Mouse (Mus musculus) lung, postnatal 0 days (tissue): ENCODE results near the gene Ust. TPM values are rescaled to one million over a fixed set of nuclear protein-coding genes. Genes with fewer than 3 reads are reported as not detected.

Source experiments
- ATAC-seq: fragments of 200-750 bp; cut with Nextera tagmentation; 2 replicates; pipeline ENCODE4 v1.8.0; 2017; ENCODE audit warnings: moderate library complexity
- DNase-seq: peaks from one replicate; pipeline ENCODE4 v3.0.0-alpha.2; 2016; ENCODE audit warnings: low spot score
- H3K27ac ChIP-seq: fragments of 300-500 bp; sonication (generic); 2 replicates; pipeline ENCODE4 v1.5.1; 2014; ENCODE audit warnings: antibody characterized with exemption, mild to moderate bottlenecking, low read length, mixed read lengths
- H3K27me3 ChIP-seq: fragments of 300-500 bp; sonication (generic); replicated peaks from 2 replicates; pipeline ENCODE4 v1.6.1; 2014; ENCODE audit warnings: low read length, mixed read lengths; ENCODE audit not compliant: insufficient read depth
- H3K36me3 ChIP-seq: fragments of 300-500 bp; sonication (generic); 2 replicates; pipeline ENCODE4 v1.6.1; 2014; ENCODE audit warnings: low read length, mixed read lengths; ENCODE audit not compliant: insufficient read depth
- H3K4me1 ChIP-seq: fragments of 300-500 bp; sonication (generic); 2 replicates; pipeline ENCODE4 v1.6.1; 2014; ENCODE audit warnings: antibody characterized with exemption, low read depth, low read length, mixed read lengths; ENCODE audit not compliant: insufficient read depth
- H3K4me2 ChIP-seq: fragments of 300-500 bp; sonication (generic); replicated peaks from 2 replicates; pipeline ENCODE4 v1.6.1; 2014; ENCODE audit warnings: low read depth, mild to moderate bottlenecking, low read length, moderate library complexity, mixed read lengths
- H3K4me3 ChIP-seq: fragments of 300-500 bp; sonication (generic); 2 replicates; pipeline ENCODE4 v1.5.1; 2014; ENCODE audit warnings: low read depth, low read length
- H3K9ac ChIP-seq: fragments of 300-500 bp; sonication (generic); replicated peaks from 2 replicates; pipeline ENCODE4 v1.6.1; 2014; ENCODE audit warnings: low read depth, mild to moderate bottlenecking
- H3K9me3 ChIP-seq: fragments of 300-500 bp; sonication (generic); 2 replicates; pipeline ENCODE4 v1.6.1; 2016; ENCODE audit warnings: low read length, mixed read lengths
- CTCF ChIP-seq: IDR thresholded peaks from 2 replicates; pipeline ENCODE4 v1.5.1; 2016; ENCODE audit warnings: antibody characterized with exemption, mild to moderate bottlenecking
- EP300 ChIP-seq: IDR thresholded peaks from 2 replicates; pipeline ENCODE4 v1.6.1; 2016; ENCODE audit warnings: antibody characterized with exemption, mild to moderate bottlenecking, control low read depth
- WGBS: fragments of 180-500 bp; shearing (Covaris S2); extraction: QIAGEN DNeasy Blood & Tissue Kit; methylation state at CpG from one replicate; pipeline ENCODE4 v1.1.7; 2014; 5-methylcytosine and 5-hydroxymethylcytosine counted together
- polyA plus RNA-seq: library from polyadenylated mRNA; unstranded; fragments of >200 nt; fragmentation: Nextera tagmentation; extraction: Ambion mirVana; gene quantifications from 2 replicates; pipeline ENCODE4 v1.2.1, GENCODE M21; 2015

Gene Ust
- polyA plus RNA-seq, 1 experiment from 2014 or later: 6.3 TPM

DNA sequence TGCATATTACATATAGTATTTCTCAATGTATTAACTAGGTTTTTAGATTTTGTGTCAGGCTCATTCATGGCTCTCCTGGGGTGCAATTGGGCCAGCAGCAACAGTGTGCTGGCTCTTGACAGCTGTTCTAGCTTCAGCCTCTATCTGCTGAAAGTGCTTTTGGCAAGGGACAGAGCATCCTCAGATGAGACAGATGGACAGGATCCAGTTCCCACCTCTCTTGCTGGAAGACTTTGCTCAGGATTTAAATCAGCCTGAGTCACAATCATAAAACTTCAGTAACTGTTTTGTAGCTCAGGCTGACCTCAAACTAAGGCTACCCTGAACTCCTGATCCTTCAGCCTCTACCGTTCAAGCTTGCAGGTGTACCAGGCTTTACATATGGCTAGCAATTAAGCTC is 219.5 kb downstream of the Ust start:
- H3K9ac ChIP-seq: no peak overlapping the region
- no peaks in the 10 kb centered on the region for H3K27me3 ChIP-seq
- no peaks in the 10 kb centered on the region for H3K4me1 ChIP-seq
- no peaks in the 10 kb centered on the region for H3K36me3 ChIP-seq
- WGBS: 82% methylated on average over 1 of the region's 1 CpGs
- no peak overlapping the region for H3K4me2 ChIP-seq
- no peaks in the 10 kb centered on the region for H3K9me3 ChIP-seq
- no peak for ATAC-seq
- no peak for TF ChIP-seq EP300
- TF ChIP-seq CTCF: no peak
- H3K27ac ChIP-seq: no peak overlapping the region
- no peak overlapping the region for H3K4me3 ChIP-seq
- no peak for DNase-seq

DNA sequence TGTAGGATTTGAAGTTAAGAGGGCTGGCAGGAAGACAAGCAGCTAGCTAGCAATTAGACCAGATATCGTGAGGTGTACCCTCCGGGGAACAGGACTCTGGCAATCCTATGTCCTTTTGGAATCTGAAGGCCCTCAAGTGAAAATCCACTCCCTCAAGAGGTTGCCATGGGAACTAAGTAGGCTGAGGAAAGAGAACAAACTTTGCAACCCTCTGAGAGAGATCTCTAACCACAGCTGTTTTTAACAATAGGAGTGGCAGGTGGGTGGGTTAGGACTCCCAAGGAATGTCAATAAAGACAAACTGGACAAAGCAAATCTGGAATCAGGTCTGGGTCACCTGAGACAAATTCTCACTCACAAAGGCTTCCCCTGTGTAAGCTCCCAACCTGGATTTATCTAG is 221.4 kb downstream of the Ust start:
- Histone ChIP-seq H3K4me2 (no peak overlapping the region), H3K36me3 (no peaks in the 10 kb centered on the region), H3K9ac (no peak overlapping the region), H3K27ac (no peak overlapping the region), H3K4me3 (no peak overlapping the region), H3K27me3 (no peaks in the 10 kb centered on the region), H3K9me3 (no peaks in the 10 kb centered on the region), H3K4me1 (no peaks in the 10 kb centered on the region)
- DNase-seq: peak; percentile 83
- TF ChIP-seq EP300 (peak; percentile 57), CTCF (no peak)
- ATAC-seq: peak; percentile 91
- 42% methylated on average over 2 of the region's 2 CpGs for WGBS

DNA sequence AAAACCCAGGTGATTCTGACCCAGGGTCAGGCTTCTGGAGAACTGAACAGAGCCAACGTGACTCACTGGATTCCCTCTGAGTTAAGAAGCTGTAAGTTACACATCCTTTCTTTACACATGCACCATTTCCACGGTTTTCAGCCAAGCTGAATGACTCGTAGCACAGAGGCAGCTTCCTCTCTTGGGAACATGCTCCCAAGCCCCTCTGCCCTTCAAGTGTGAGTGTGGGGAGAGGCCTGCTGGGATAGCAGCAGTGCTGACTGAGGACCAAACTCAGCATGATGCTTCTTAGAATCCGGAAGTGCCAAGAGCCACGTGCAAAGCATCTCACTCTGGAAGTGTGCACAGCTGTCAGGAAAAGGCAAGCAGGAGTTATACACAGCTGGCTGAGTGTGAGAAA is 228.0 kb downstream of the Ust start:
- no peak for TF ChIP-seq CTCF
- no peak for TF ChIP-seq EP300
- DNase-seq (peak; percentile 22), ATAC-seq (peak; percentile 52)
- no peak overlapping the region for H3K4me2 ChIP-seq
- H3K4me3 ChIP-seq: no peak overlapping the region
- no peak overlapping the region for H3K9ac ChIP-seq
- no peaks in the 10 kb centered on the region for H3K36me3 ChIP-seq
- H3K27me3 ChIP-seq: no peaks in the 10 kb centered on the region
- 35% methylated on average over 5 of the region's 5 CpGs for WGBS
- no peak overlapping the region for H3K27ac ChIP-seq
- no peaks in the 10 kb centered on the region for H3K9me3 ChIP-seq
- H3K4me1 ChIP-seq: peaks cover 3% of the 10 kb centered on the region; the same call in 1 of the 2 replicates

DNA sequence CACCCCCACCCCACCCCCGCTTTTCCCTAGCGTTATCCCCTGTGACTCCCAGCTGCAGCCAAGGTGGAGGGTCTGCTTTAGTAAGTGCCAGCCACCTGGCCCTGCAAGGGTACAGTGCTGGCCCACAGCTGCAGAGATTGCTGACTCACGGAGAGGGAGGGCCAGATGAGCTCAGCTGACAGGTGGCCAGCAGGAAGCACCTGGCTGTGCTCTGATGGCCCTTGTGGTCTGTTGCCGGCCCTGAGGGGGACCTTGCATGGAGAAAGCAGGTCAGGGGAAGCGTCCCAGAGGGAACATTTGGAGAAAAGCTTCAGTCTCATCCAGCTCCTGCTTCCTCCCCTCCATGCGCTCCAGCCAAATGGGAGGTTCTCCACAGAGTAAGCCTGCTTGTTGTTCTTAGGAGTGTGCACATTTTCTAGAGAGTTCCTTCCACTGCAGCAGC is 231.3 kb downstream of the Ust start:
- no peaks in the 10 kb centered on the region for H3K36me3 ChIP-seq
- no peak overlapping the region for H3K27ac ChIP-seq
- H3K4me1 ChIP-seq: peaks cover 3% of the 10 kb centered on the region; the same call in 1 of the 2 replicates
- peak overlapping the region; percentile 11; the same call in 1 of the 2 replicates for H3K4me2 ChIP-seq
- 11% methylated on average over 5 of the region's 6 CpGs for WGBS
- H3K9ac ChIP-seq: no peak overlapping the region
- ATAC-seq (peak; percentile 49), DNase-seq (peak; percentile 12)
- H3K9me3 ChIP-seq: no peaks in the 10 kb centered on the region
- TF ChIP-seq EP300 (no peak), CTCF (no peak)
- no peaks in the 10 kb centered on the region for H3K27me3 ChIP-seq
- H3K4me3 ChIP-seq: no peak overlapping the region

DNA sequence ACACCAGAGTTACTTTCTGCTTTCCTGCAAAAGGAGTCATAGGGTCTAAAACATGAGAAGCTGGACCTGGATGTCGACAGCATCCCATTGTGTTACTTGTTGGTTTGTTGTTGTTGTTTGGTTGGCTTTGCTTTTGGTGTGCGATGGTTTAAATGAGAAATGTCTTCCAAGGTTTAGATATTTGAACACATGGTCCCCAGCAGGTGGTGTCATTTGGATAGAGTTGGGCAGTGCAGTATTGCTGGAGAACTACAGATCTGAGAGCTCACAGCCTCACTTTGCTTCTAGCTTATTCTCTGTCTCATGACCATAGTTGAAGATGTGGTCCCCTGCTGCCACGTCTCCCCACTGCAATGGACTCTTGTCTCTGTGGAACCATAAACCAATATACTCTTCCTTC is 234.6 kb downstream of the Ust start:
- 81% methylated on average over 3 of the region's 3 CpGs for WGBS
- TF ChIP-seq CTCF (0 out of 2 replicates have a peak, but pooled peaks have one; percentile 2), EP300 (no peak)
- no peak for ATAC-seq
- H3K4me3 ChIP-seq: no peak overlapping the region
- H3K27ac ChIP-seq: no peak overlapping the region
- DNase-seq: no peak
- no peak overlapping the region for H3K9ac ChIP-seq
- no peaks in the 10 kb centered on the region for H3K36me3 ChIP-seq
- H3K4me2 ChIP-seq: no peak overlapping the region
- no peaks in the 10 kb centered on the region for H3K9me3 ChIP-seq
- H3K4me1 ChIP-seq: peaks cover 3% of the 10 kb centered on the region; the same call in 1 of the 2 replicates
- H3K27me3 ChIP-seq: no peaks in the 10 kb centered on the region

DNA sequence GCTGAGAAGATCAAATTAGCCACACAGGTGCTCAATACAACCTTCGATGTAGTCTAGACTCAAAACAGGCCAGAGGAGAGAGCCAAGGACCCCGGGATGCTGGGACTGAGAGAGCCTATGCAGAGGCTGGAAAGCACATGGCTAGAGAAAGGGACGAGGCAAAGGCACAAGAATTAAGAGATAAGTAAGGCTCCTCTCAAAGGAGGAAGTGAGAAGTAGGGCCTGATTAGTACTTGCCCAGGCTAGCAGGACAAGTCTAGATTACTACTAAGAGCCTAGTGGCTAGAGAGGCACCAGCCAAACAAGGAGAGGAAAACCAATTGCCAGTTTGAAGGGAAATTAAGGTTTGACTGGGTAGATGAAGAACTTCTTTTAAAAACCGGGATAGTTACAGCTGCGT is 241.5 kb downstream of the Ust start:
- Histone ChIP-seq H3K9ac (no peak overlapping the region), H3K9me3 (no peaks in the 10 kb centered on the region), H3K4me2 (no peak overlapping the region), H3K4me3 (no peak overlapping the region), H3K4me1 (no peaks in the 10 kb centered on the region), H3K27ac (no peak overlapping the region), H3K27me3 (no peaks in the 10 kb centered on the region), H3K36me3 (no peaks in the 10 kb centered on the region)
- no peak for DNase-seq
- ATAC-seq: no peak
- TF ChIP-seq EP300 (no peak), CTCF (no peak)
- 77% methylated on average over 5 of the region's 5 CpGs for WGBS

GRCm38 (mm10) chr10:8269681-8270080 is 248.9 kb downstream of the Ust start:
- Histone ChIP-seq H3K4me2 (no peak overlapping the region), H3K36me3 (no peaks in the 10 kb centered on the region), H3K4me1 (no peaks in the 10 kb centered on the region), H3K27me3 (no peaks in the 10 kb centered on the region), H3K4me3 (no peak overlapping the region), H3K27ac (no peak overlapping the region), H3K9me3 (no peaks in the 10 kb centered on the region), H3K9ac (no peak overlapping the region)
- DNase-seq (no peak), ATAC-seq (no peak)
- TF ChIP-seq EP300 (no peak), CTCF (no peak)
- whole genome bisulfite sequencing: 80% methylated on average over 4 of the region's 4 CpGs
